Mouse (Mus musculus) midbrain, embryonic 16.5 days (tissue): ENCODE results near the gene Poglut1. TPM values are rescaled to one million over a fixed set of nuclear protein-coding genes. Genes with fewer than 3 reads are reported as not detected.

ENCODE experiments used
- ATAC-seq: fragments of 200-750 bp; cut with Nextera tagmentation; 2 replicates; pipeline ENCODE4 v1.8.0; 2017; ENCODE audit warnings: moderate TSS enrichment
- H3K27ac ChIP-seq: fragments of 300-500 bp; sonication (generic); 2 replicates; pipeline ENCODE4 v1.5.1; 2014; ENCODE audit warnings: mild to moderate bottlenecking, low read length, mixed read lengths
- H3K27me3 ChIP-seq: fragments of 300-500 bp; sonication (generic); 2 replicates; pipeline ENCODE4 v1.6.1; 2014; ENCODE audit warnings: low read depth, low read length, mixed read lengths; ENCODE audit not compliant: control insufficient read depth, insufficient read depth
- H3K36me3 ChIP-seq: fragments of 300-500 bp; sonication (generic); 2 replicates; pipeline ENCODE4 v1.6.1; 2014; ENCODE audit warnings: mild to moderate bottlenecking, low read length, moderate library complexity, mixed read lengths; ENCODE audit not compliant: control insufficient read depth, insufficient read depth
- H3K4me1 ChIP-seq: fragments of 300-500 bp; sonication (generic); 2 replicates; pipeline ENCODE4 v1.6.1; 2014; ENCODE audit warnings: mild to moderate bottlenecking, low read length, mixed read lengths; ENCODE audit not compliant: control insufficient read depth, insufficient read depth
- H3K4me2 ChIP-seq: fragments of 300-500 bp; sonication (generic); 2 replicates; pipeline ENCODE4 v1.6.1; 2014; ENCODE audit warnings: mild to moderate bottlenecking, low read length, mixed read lengths
- H3K4me3 ChIP-seq: fragments of 300-500 bp; sonication (generic); 2 replicates; pipeline ENCODE4 v1.5.1; 2014; ENCODE audit warnings: low read depth, mild to moderate bottlenecking, low read length, moderate library complexity, mixed read lengths
- H3K9ac ChIP-seq: fragments of 300-500 bp; sonication (generic); 2 replicates; pipeline ENCODE4 v1.6.1; 2014; ENCODE audit warnings: low read depth, low read length, mixed read lengths
- H3K9me3 ChIP-seq: fragments of 300-500 bp; sonication (generic); replicated peaks from 2 replicates; pipeline ENCODE4 v1.6.1; 2014; ENCODE audit warnings: mild to moderate bottlenecking, low read length, mixed read lengths; ENCODE audit not compliant: control insufficient read depth, poor library complexity, severe bottlenecking
- WGBS: fragments of 180-500 bp; shearing (Covaris S2); extraction: QIAGEN DNeasy Blood & Tissue Kit; methylation state at CpG from one replicate; pipeline ENCODE4 v1.1.7; 2014; 5-methylcytosine and 5-hydroxymethylcytosine counted together
- polyA plus RNA-seq: library from polyadenylated mRNA; unstranded; fragments of >200 nt; fragmentation: Nextera tagmentation; extraction: Ambion mirVana; gene quantifications from 2 replicates; pipeline ENCODE4 v1.2.1, GENCODE M21; 2015

Gene Poglut1
- polyA plus RNA-seq, 1 experiment from 2014 or later: 51.4 TPM

DNA sequence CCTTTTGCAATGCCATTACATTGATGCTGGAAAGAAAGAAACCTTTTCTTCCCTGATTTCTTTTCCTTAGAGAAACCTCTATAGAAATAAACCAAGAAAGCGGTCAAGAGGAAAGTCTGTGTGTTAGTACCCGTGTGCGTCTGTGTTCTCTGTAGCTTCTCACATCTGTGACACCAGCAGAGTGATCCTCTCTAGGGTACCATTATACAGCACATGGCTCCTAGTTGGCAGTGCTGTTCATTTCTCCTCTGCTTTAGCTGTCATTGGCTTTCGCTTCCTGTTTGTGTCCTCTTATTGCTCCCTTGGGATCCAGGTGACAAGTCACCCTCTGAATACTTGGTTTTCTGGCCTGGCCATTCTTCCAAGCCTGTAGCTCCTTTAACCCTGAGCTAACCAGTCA lies 37.5 kb upstream of the Poglut1 start:
- Histone ChIP-seq H3K4me2 (no peak overlapping the region), H3K36me3 (peaks cover 35% of the 10 kb centered on the region), H3K4me3 (no peak overlapping the region), H3K27me3 (no peaks in the 10 kb centered on the region), H3K27ac (no peak overlapping the region), H3K9me3 (no peaks in the 10 kb centered on the region), H3K9ac (no peak overlapping the region), H3K4me1 (no peaks in the 10 kb centered on the region)
- no peak for ATAC-seq
- WGBS: 87% methylated on average over 4 of the region's 4 CpGs

DNA sequence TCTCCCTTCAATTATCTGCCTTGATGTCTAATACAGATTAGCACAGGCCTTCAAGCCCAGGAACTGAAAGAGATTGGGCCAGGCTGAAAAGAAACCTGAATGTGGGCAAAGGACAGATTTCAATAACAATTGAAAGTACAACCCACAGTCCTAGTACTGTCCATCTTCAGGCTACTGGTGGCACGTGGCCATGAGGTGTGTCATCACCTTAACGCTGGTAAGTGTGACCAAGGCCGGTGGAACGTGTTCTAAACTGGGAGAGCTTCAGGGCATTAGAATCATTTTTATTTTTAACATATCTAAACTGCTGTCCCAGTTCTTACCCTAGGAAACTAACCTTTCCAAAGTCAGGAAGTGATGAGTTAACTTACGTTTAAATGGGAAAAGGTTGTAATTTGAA lies 37.1 kb upstream of the Poglut1 start:
- no peak overlapping the region for H3K9ac ChIP-seq
- no peak overlapping the region for H3K4me3 ChIP-seq
- H3K36me3 ChIP-seq: peaks cover 33% of the 10 kb centered on the region
- H3K27me3 ChIP-seq: no peaks in the 10 kb centered on the region
- H3K9me3 ChIP-seq: no peaks in the 10 kb centered on the region
- 93% methylated on average over 5 of the region's 5 CpGs for WGBS
- H3K4me2 ChIP-seq: no peak overlapping the region
- H3K4me1 ChIP-seq: no peaks in the 10 kb centered on the region
- ATAC-seq: no peak
- H3K27ac ChIP-seq: no peak overlapping the region

GRCm38 (mm10) chr16:38585186-38585585 lies 35.1 kb upstream of the Poglut1 start:
- H3K9me3 ChIP-seq: no peaks in the 10 kb centered on the region
- H3K36me3 ChIP-seq: peaks cover 30% of the 10 kb centered on the region
- WGBS: 98% methylated on average over 5 of the region's 5 CpGs
- H3K4me3 ChIP-seq: no peak overlapping the region
- no peak overlapping the region for H3K9ac ChIP-seq
- H3K27ac ChIP-seq: no peak overlapping the region
- no peaks in the 10 kb centered on the region for H3K4me1 ChIP-seq
- H3K4me2 ChIP-seq: no peak overlapping the region
- no peak for ATAC-seq
- H3K27me3 ChIP-seq: no peaks in the 10 kb centered on the region

DNA sequence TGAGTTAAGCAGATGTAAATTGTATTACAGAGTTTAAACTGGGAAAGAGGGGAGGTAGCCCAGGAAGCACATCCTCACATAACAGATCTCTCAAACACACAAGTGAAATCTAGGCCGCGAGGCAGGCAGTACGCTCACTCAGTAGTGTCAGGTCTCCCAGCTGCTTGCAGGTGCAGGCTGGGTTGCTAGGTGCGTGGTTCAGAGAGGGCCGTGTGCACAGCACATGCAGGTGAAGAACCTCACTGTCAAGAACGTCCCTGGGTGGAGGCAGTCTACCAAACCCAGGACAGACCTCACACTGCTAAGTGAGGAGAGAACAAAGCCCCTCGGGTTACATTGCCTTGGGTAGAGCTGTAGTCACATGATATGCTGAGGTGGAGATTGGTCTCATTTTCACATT lies 34.7 kb upstream of the Poglut1 start:
- Histone ChIP-seq H3K27ac (no peak overlapping the region), H3K4me2 (no peak overlapping the region), H3K9me3 (no peaks in the 10 kb centered on the region), H3K9ac (no peak overlapping the region), H3K27me3 (no peaks in the 10 kb centered on the region), H3K36me3 (peaks cover 30% of the 10 kb centered on the region), H3K4me1 (no peaks in the 10 kb centered on the region), H3K4me3 (no peak overlapping the region)
- ATAC-seq: no peak
- 88% methylated on average over 7 of the region's 7 CpGs for WGBS

- H3K4me3 ChIP-seq: no peak overlapping the region
- no peak overlapping the region for H3K4me2 ChIP-seq
- no peaks in the 10 kb centered on the region for H3K27me3 ChIP-seq
- peaks cover 22% of the 10 kb centered on the region; the same call in 1 of the 2 replicates for H3K36me3 ChIP-seq
- no peak overlapping the region for H3K27ac ChIP-seq
- no peaks in the 10 kb centered on the region; the same call in 1 of the 2 replicates for H3K4me1 ChIP-seq
- no peak overlapping the region for H3K9ac ChIP-seq
- ATAC-seq: no peak
- WGBS: 100% methylated on average over 3 of the region's 3 CpGs
- no peaks in the 10 kb centered on the region for H3K9me3 ChIP-seq
These were observed 21.4 kb upstream of the Poglut1 start for GRCm38 (mm10) chr16:38571481-38571880.

GRCm38 (mm10) chr16:38568192-38568591 lies 18.1 kb upstream of the Poglut1 start:
- no peak overlapping the region for H3K4me3 ChIP-seq
- no peaks in the 10 kb centered on the region for H3K9me3 ChIP-seq
- H3K27ac ChIP-seq: no peak overlapping the region
- H3K36me3 ChIP-seq: peaks cover 13% of the 10 kb centered on the region; the same call in 1 of the 2 replicates
- H3K4me1 ChIP-seq: peaks cover 9% of the 10 kb centered on the region
- 98% methylated on average over 5 of the region's 5 CpGs for WGBS
- no peak overlapping the region for H3K9ac ChIP-seq
- no peak overlapping the region for H3K4me2 ChIP-seq
- no peak for ATAC-seq
- no peaks in the 10 kb centered on the region for H3K27me3 ChIP-seq

- H3K36me3 ChIP-seq: peaks cover 3% of the 10 kb centered on the region; the same call in 1 of the 2 replicates
- no peak for ATAC-seq
These were observed 13.5 kb upstream of the Poglut1 start for GRCm38 (mm10) chr16:38563516-38563915.

DNA sequence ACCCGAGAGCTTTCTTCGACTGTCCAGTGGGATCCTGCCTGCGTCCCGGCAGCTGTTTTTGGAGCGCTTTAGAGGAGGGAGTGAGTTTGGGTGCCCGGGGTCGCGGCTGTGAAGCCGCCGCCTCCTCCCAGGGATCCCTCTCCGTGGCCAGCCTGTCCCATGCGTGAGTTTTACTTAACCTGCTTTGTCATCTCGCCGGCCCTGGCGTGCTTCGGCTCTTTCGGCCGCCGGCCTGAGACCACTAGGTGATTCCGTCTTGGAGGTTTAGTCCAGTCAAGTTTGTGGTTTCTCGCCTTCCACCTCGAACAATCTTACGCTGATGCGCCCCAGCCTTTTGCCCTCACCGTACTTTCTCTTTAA lies 12.9 kb upstream of the Poglut1 start:
- Histone ChIP-seq H3K4me3 (peak overlapping the region; percentile 59), H3K36me3 (peaks cover 3% of the 10 kb centered on the region; the same call in 1 of the 2 replicates), H3K9ac (peak overlapping the region; percentile 76), H3K4me1 (peaks cover 9% of the 10 kb centered on the region), H3K9me3 (no peaks in the 10 kb centered on the region), H3K4me2 (peak overlapping the region; percentile 69), H3K27me3 (no peaks in the 10 kb centered on the region; the same call in none of the 2 replicates), H3K27ac (peak overlapping the region; percentile 82)
- peak; percentile 89; the same call in 1 of the 2 replicates for ATAC-seq
- WGBS: under 1% methylated on average over 24 of the region's 25 CpGs

More at GRCm38 (mm10) chr16:38563516-38563915, 13.5 kb upstream of the Poglut1 start:
- Histone ChIP-seq H3K27ac (no peak overlapping the region), H3K9ac (peak overlapping the region; percentile 76), H3K9me3 (no peaks in the 10 kb centered on the region), H3K4me3 (peak overlapping the region; percentile 59), H3K4me1 (peaks cover 9% of the 10 kb centered on the region), H3K4me2 (peak overlapping the region; percentile 69), H3K27me3 (no peaks in the 10 kb centered on the region; the same call in none of the 2 replicates)
- WGBS: 39% methylated on average over 10 of the region's 10 CpGs

DNA sequence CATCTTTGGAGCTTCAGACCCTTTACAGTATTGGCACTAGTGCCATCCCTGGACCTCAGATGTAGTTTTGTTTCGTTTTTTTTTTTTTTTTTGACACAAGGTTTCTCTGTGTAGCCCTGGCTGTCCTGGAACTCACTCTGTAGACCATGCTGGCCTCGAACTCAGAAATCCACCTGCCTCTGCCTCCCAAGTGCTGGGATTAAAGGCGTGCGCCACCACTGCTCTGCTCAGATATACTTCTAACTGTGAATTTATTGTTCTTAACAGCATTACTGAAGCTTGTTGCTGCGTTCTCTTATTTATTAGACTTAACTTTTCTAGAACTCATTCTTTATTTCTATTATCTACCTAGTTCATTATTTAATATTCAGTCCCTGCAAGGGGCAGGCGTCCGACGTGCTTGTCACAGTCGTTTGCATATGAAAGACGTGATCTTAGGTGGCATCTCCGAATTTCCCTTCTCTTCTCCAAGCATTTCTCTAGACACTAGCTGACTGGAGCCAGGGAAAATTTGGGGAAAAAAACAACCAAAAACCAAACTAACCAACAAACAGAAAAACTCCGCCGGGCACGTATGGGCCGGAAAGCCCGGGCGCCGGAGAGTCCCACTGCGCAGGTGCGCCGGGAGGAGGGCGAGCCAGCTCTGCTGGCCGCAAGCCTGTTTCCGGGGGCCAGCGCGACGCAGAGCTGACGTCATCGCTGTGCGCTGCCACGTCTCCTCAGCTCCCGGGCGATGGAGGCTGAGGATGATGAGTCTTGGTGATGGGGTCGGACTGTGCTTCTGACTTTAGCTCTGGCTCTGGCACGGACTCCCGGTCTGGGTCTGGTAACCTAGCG lies 12.3 kb upstream of the Poglut1 start:
- Histone ChIP-seq H3K9ac (peak overlapping the region; percentile 76), H3K27me3 (no peaks in the 10 kb centered on the region; the same call in none of the 2 replicates), H3K9me3 (no peaks in the 10 kb centered on the region), H3K4me2 (peak overlapping the region; percentile 69), H3K27ac (peak overlapping the region; percentile 82), H3K4me1 (peaks cover 9% of the 10 kb centered on the region), H3K4me3 (peak overlapping the region; percentile 59), H3K36me3 (peaks cover 3% of the 10 kb centered on the region; the same call in 1 of the 2 replicates)
- WGBS: 7% methylated on average over 37 of the region's 37 CpGs
- peak; percentile 97 for ATAC-seq
